Mouse (Mus musculus) lung, postnatal 0 days (tissue): ENCODE measurements around the gene Gdf10.

Experiments
- CTCF ChIP-seq: IDR thresholded peaks from 2 replicates; pipeline ENCODE4 v1.5.1; 2016; ENCODE audit warnings: antibody characterized with exemption, mild to moderate bottlenecking
- EP300 ChIP-seq: IDR thresholded peaks from 2 replicates; pipeline ENCODE4 v1.6.1; 2016; ENCODE audit warnings: antibody characterized with exemption, mild to moderate bottlenecking, control low read depth

DNA sequence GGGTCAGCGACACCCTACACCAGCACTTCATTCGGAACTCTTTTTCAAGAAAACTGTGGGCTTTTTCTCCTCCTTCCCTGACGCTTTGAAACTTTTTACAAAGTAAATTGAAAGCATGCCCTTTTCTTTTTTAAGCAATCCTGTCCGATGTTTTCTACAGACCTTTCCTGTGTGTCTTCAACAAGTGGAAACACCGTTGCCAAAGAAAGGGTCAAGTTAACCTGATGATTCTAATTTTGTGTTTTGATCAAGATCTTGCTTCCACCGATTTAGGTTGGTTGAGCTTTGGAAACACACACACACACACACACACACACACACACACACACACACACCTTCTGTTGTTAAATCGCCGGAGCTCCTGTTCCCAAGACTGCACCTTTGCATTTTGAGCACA, 618 bp upstream of the Gdf10 start:
- TF ChIP-seq EP300 (no peak), CTCF (no peak)
